Mouse (Mus musculus): ENCODE results near the gene Ccdc42. TPM values are rescaled to one million over a fixed set of nuclear protein-coding genes. Genes with fewer than 3 reads are reported as not detected.

Gene Ccdc42
- polyA plus RNA-seq, 1 experiment from 2014 or later = 3.1 TPM

GRCm38 (mm10) chr11:68564356-68565031 is 22.3 kb upstream of the Ccdc42 start:
- H3K27me3 ChIP-seq (ENCODE audit: insufficient read depth, poor library complexity, severe bottlenecking) = peaks cover 10% of the 10 kb centered on the region
- H3K36me3 ChIP-seq = no peaks in the 10 kb centered on the region
- H3K4me1 ChIP-seq (replicated peaks) = peaks cover 4% of the 10 kb centered on the region; the same call in 1 of the 2 replicates
- 83% methylated on average over 13 of the region's 13 CpGs for WGBS
- H3K27ac ChIP-seq = no peak overlapping the region
- no peak overlapping the region for H3K4me3 ChIP-seq
- no peaks in the 10 kb centered on the region for H3K9me3 ChIP-seq
- no peak for DNase-seq (ENCODE audit: low spot score)

DNA sequence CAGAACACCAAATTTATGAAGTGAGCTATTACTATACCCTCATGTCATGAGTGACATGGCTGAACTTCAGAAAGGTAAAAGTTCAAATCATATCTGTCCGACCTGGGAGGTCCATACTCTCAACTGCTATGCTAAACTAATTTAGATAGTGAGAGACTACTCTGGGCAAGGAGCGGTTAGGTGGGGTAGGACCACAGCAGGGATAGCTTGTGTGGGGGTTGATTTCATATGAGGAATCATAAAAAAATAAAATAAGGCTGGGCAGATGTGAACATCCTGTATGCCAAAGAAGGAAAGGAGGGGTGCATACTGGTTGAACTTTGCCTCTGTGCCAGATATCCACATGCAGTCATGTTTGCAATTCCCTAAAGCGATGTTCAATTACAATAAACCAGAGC is 21.8 kb upstream of the Ccdc42 start:
- H3K9me3 ChIP-seq = no peaks in the 10 kb centered on the region
- peaks cover 4% of the 10 kb centered on the region; the same call in 1 of the 2 replicates for H3K4me1 ChIP-seq (replicated peaks)
- WGBS = 89% methylated on average over 3 of the region's 3 CpGs
- peaks cover 10% of the 10 kb centered on the region for H3K27me3 ChIP-seq (ENCODE audit: insufficient read depth, poor library complexity, severe bottlenecking)
- no peak overlapping the region for H3K27ac ChIP-seq
- H3K36me3 ChIP-seq = no peaks in the 10 kb centered on the region
- H3K4me3 ChIP-seq = no peak overlapping the region
- DNase-seq (ENCODE audit: low spot score) = no peak

DNA sequence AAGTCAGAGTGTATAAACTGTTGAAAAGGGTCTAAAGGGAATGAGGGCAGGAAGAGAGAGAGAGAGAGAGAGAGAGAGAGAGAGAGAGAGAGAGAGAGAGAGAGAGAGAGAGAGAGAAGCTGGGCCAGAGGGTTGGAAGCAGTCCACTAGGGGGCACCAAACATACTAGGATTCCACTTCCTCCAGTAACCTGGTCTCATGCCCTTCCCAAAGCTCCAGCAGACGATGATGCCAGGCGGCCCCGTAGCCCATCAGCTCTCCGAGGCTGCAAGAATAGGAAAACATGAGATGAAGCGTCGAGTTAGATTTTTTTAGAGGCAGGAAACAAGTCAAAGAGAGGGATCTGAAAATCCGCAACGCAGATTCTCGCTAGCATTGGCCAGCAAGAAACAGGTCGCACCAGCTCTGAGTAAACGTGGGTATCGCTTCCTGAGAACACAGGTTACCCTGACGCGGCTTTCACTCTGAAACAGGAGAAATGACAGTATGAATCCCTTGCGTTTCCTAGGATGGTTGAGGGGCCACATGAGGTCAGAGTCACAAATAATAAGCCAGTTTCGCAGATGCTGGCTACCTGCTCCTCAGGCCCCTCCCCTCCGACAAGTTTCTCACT is 20.3 kb upstream of the Ccdc42 start:
- WGBS = 22% methylated on average over 17 of the region's 17 CpGs
- DNase-seq (ENCODE audit: low spot score) = peak; percentile 73

DNA sequence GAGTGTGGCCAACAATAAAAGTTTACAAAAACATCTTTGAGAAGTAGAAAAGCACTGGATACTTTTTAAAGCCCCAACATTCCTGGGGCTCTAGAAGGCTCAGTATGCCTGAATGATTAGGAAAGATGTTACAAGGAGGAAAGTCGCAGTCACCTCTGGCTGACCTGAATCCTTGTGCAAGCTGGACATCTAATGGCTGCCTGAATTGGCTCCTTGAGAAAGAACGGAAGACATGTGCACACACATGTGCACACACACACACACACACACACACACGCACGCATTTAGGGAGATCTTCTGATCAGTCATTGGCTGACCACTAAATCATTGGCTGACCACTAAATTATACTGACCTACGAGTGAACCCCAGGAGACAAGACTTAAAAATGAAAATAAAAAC is 16.0 kb upstream of the Ccdc42 start:
- Histone ChIP-seq H3K4me1 (replicated peaks) (peaks cover 4% of the 10 kb centered on the region; the same call in 1 of the 2 replicates), H3K4me3 (no peak overlapping the region), H3K27ac (no peak overlapping the region), H3K36me3 (no peaks in the 10 kb centered on the region), H3K27me3 (ENCODE audit: insufficient read depth, poor library complexity, severe bottlenecking) (peaks cover 10% of the 10 kb centered on the region), H3K9me3 (no peaks in the 10 kb centered on the region)
- no peak for DNase-seq (ENCODE audit: low spot score)
- WGBS = 88% methylated on average over 5 of the region's 5 CpGs

More for the DNA sequence above, 20.3 kb upstream of the Ccdc42 start:
- no peaks in the 10 kb centered on the region for H3K36me3 ChIP-seq
- H3K4me3 ChIP-seq = peak overlapping the region; percentile 38
- peaks cover 10% of the 10 kb centered on the region for H3K27me3 ChIP-seq (ENCODE audit: insufficient read depth, poor library complexity, severe bottlenecking)
- peaks cover 4% of the 10 kb centered on the region; the same call in 1 of the 2 replicates for H3K4me1 ChIP-seq (replicated peaks)
- H3K27ac ChIP-seq = no peak overlapping the region
- no peaks in the 10 kb centered on the region for H3K9me3 ChIP-seq

GRCm38 (mm10) chr11:68577076-68577475 is 9.7 kb upstream of the Ccdc42 start:
- Histone ChIP-seq H3K27ac (no peak overlapping the region), H3K4me1 (replicated peaks) (peaks cover 19% of the 10 kb centered on the region), H3K27me3 (ENCODE audit: insufficient read depth, poor library complexity, severe bottlenecking) (no peaks in the 10 kb centered on the region), H3K36me3 (no peaks in the 10 kb centered on the region), H3K9me3 (no peaks in the 10 kb centered on the region), H3K4me3 (no peak overlapping the region)
- DNase-seq (ENCODE audit: low spot score) = no peak
- WGBS = 79% methylated on average over 1 of the region's 1 CpGs

- 28% methylated on average over 9 of the region's 9 CpGs for WGBS
- peak; percentile 51 for DNase-seq (ENCODE audit: low spot score)
- H3K4me3 ChIP-seq = no peak overlapping the region
- peak overlapping the region; percentile 78 for H3K27ac ChIP-seq
- no peaks in the 10 kb centered on the region for H3K27me3 ChIP-seq (ENCODE audit: insufficient read depth, poor library complexity, severe bottlenecking)
- no peaks in the 10 kb centered on the region for H3K9me3 ChIP-seq
- peaks cover 24% of the 10 kb centered on the region for H3K4me1 ChIP-seq (replicated peaks)
- no peaks in the 10 kb centered on the region for H3K36me3 ChIP-seq
These were observed 7.3 kb upstream of the Ccdc42 start for GRCm38 (mm10) chr11:68579462-68579881.

DNA sequence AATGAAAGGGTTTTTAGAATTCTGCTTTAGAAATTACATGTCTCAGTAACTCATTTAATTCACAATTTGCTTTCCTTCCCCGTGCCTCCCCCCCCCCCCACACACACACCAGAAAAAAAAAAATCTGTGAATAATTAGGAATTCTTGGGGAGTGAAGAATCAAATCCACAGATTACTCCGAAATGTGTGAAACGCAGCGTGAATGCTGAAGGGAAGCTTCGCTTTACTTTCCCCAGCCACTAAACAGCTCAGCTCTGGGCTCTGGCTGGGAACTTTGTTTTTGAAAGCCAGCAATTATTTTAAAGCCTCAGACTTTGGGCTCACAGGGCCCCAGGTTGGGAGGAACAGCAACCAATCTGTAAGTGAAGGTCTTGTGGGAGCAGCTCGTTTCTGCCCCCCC is 6.3 kb upstream of the Ccdc42 start:
- H3K27me3 ChIP-seq (ENCODE audit: insufficient read depth, poor library complexity, severe bottlenecking) = no peaks in the 10 kb centered on the region
- no peak overlapping the region for H3K27ac ChIP-seq
- H3K9me3 ChIP-seq = no peaks in the 10 kb centered on the region
- WGBS = 53% methylated on average over 6 of the region's 6 CpGs
- no peaks in the 10 kb centered on the region for H3K36me3 ChIP-seq
- DNase-seq (ENCODE audit: low spot score) = no peak
- H3K4me3 ChIP-seq = no peak overlapping the region
- peaks cover 24% of the 10 kb centered on the region for H3K4me1 ChIP-seq (replicated peaks)

GRCm38 (mm10) chr11:68583225-68583624 is 3.6 kb upstream of the Ccdc42 start:
- Histone ChIP-seq H3K4me1 (replicated peaks) (peaks cover 34% of the 10 kb centered on the region), H3K9me3 (no peaks in the 10 kb centered on the region), H3K36me3 (no peaks in the 10 kb centered on the region), H3K4me3 (no peak overlapping the region), H3K27ac (no peak overlapping the region), H3K27me3 (ENCODE audit: insufficient read depth, poor library complexity, severe bottlenecking) (no peaks in the 10 kb centered on the region)
- 86% methylated on average over 13 of the region's 13 CpGs for WGBS
- DNase-seq (ENCODE audit: low spot score) = no peak

- WGBS = 76% methylated on average over 8 of the region's 8 CpGs
- H3K27me3 ChIP-seq (ENCODE audit: insufficient read depth, poor library complexity, severe bottlenecking) = no peaks in the 10 kb centered on the region
- no peaks in the 10 kb centered on the region for H3K9me3 ChIP-seq
- H3K27ac ChIP-seq = no peak overlapping the region
- no peaks in the 10 kb centered on the region for H3K36me3 ChIP-seq
- H3K4me1 ChIP-seq (replicated peaks) = peaks cover 34% of the 10 kb centered on the region
- H3K4me3 ChIP-seq = no peak overlapping the region
- no peak for DNase-seq (ENCODE audit: low spot score)
These were observed 2.8 kb upstream of the Ccdc42 start for GRCm38 (mm10) chr11:68583906-68584480.

DNA sequence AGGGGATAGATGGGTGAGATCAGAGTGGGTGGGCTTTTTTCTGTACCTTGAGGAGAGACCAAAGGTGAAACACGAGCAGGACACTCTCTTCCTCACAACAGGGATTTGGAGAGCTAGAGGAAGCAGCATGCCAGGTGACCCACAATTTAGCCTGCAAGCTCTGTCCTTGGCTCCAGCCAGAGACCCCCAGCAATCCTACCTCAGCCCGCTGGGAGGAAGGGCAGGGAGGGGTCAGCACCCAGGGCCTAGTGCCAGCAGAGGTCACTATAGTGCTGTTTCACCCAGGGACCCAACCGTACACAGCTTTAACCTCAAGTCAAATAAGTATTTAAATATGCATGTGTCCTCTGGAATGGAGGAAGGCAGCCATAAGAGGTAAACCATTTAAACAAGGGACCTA is 931 bp upstream of the Ccdc42 start:
- Histone ChIP-seq H3K4me3 (no peak overlapping the region), H3K4me1 (replicated peaks) (peaks cover 31% of the 10 kb centered on the region), H3K27ac (no peak overlapping the region), H3K9me3 (no peaks in the 10 kb centered on the region), H3K36me3 (no peaks in the 10 kb centered on the region), H3K27me3 (ENCODE audit: insufficient read depth, poor library complexity, severe bottlenecking) (no peaks in the 10 kb centered on the region)
- no peak for DNase-seq (ENCODE audit: low spot score)
- 28% methylated on average over 3 of the region's 3 CpGs for WGBS

- Histone ChIP-seq H3K27me3 (ENCODE audit: insufficient read depth, poor library complexity, severe bottlenecking) (no peaks in the 10 kb centered on the region), H3K4me1 (replicated peaks) (peaks cover 50% of the 10 kb centered on the region), H3K9me3 (no peaks in the 10 kb centered on the region), H3K27ac (no peak overlapping the region), H3K36me3 (no peaks in the 10 kb centered on the region), H3K4me3 (no peak overlapping the region)
- DNase-seq (ENCODE audit: low spot score) = peak; percentile 69
- WGBS = 72% methylated on average over 8 of the region's 8 CpGs
These were observed 2.4 kb downstream of the Ccdc42 start for GRCm38 (mm10) chr11:68589055-68589809.

DNA sequence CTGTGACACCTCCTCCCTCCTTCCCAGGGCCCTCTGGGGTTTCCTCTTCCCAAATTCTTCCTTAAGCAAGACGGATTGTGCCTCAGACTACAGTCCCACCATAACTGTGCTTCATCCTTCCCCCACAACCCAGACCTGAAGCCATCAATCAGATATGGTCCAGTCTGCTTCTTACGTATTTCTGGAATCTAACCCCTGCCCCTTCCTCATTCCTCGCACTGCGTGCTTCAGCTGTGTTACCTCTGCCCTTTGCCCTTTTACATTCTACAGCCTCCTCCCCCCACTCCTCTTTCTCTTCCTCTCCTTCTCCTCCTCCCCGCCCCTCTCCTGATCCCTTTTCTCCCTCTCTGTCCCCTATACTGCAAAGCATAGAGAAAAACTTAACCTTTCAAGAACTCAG is 4.9 kb downstream of the Ccdc42 start:
- peak; percentile 49 for DNase-seq (ENCODE audit: low spot score)
- Histone ChIP-seq H3K27me3 (ENCODE audit: insufficient read depth, poor library complexity, severe bottlenecking) (no peaks in the 10 kb centered on the region), H3K36me3 (no peaks in the 10 kb centered on the region), H3K4me1 (replicated peaks) (peaks cover 50% of the 10 kb centered on the region), H3K27ac (peak overlapping the region; percentile 54), H3K4me3 (no peak overlapping the region), H3K9me3 (no peaks in the 10 kb centered on the region)
- 8% methylated on average over 5 of the region's 5 CpGs for WGBS

- H3K27ac ChIP-seq = peak overlapping the region; percentile 57
- peaks cover 49% of the 10 kb centered on the region for H3K4me1 ChIP-seq (replicated peaks)
- no peaks in the 10 kb centered on the region for H3K27me3 ChIP-seq (ENCODE audit: insufficient read depth, poor library complexity, severe bottlenecking)
- H3K9me3 ChIP-seq = no peaks in the 10 kb centered on the region
- WGBS = 58% methylated on average over 3 of the region's 3 CpGs
- H3K36me3 ChIP-seq = no peaks in the 10 kb centered on the region
- DNase-seq (ENCODE audit: low spot score) = no peak
- H3K4me3 ChIP-seq = no peak overlapping the region
These were observed 6.4 kb downstream of the Ccdc42 start for GRCm38 (mm10) chr11:68593247-68593646.
